Mouse (Mus musculus) megakaryocyte-erythroid progenitor cell, adult 5-6 weeks (primary cell): ENCODE data around the gene Tubgcp2. TPM values are rescaled to one million over a fixed set of nuclear protein-coding genes. Genes with fewer than 3 reads are reported as not detected.

Experiments
- ATAC-seq: replicated peaks from 2 replicates; pipeline ENCODE4 v1.8.0; 2016; ENCODE audit warnings: mild to moderate bottlenecking, inconsistent platforms; ENCODE audit not compliant: severe bottlenecking, poor library complexity, low FRiP score, low TSS enrichment
- total RNA-seq, 2 experiments: library from RNA; stranded (forward) in 1 of 2; stranded (reverse) in 1 of 2; fragments of 200-1000, 215-1000 nt in 1 of 2; fragments of >200 nt in 1 of 2; fragmentation: Nextera tagmentation in 1 of 2; gene quantifications; 2 replicates each; pipeline ENCODE4 v1.2.3; 2014 to 2017

Tubgcp2 gene
- total RNA-seq, 2 experiments from 2014 or later: 29.3 to 41.2 TPM

DNA sequence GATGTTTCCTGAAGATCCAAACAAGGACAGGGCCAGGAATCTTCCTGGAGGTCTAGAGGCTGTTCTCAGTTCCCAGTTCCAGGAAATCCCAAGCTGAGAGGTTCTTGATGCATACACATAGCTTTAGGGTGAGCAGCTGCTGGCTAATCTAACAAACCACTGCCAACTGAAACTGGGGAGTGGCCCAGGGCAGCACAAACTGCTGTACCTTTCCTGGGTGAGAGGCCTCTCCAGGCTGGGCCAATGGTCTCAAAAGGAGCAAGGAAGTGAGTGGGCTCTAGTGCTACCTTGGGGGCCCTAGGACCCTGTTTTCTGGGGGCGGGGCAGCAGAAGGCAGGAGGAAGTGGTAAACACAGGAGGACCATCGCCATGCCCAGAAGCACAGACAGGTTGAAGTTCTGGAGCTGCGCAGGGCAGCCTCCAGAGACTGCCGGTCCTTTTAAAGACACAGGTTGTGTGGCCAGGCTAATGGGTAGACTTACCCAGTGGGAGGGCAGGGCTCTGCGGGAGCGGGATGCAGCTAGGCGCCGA lies 45.5 kb downstream of the Tubgcp2 start:
- ATAC-seq: no peak

DNA sequence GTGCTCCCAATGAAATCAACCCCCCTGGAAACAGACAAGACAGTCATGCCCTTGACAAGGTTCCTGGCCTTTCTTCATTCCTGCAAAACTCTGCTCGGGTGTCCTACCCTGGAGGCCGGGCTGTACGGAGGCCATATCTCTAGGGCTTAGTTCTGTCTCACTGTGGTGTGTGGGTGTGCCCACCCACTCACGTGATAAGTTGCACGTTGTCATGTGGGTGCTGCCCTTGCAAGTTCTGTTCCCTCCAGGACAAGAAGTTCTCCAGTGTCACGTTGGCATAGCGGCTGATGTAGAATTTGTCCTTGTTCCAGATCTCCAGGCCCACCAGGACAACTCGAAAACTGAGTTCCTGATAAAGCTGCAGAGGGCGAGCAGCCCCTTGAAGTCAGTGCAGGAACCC lies 48.2 kb downstream of the Tubgcp2 start:
- no peak for ATAC-seq

DNA sequence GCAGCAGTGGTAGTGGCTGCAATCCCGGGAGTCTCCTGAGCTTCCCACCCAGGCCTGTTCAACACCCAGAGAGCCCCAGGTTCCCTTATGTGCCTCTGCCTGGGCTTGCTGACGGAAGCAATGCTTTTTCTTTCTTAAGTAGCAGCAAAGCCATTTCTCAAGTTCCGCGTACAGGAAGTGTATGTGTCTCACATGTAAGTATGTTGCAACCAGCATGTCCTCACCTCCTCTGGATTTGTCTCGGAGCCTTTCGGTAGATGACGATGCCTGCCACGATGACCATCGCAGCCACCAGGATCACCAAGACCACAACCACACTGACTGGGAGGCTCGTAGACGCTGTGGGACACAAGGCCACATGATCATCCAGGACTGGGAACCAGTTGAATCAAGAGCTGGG lies 52.0 kb downstream of the Tubgcp2 start:
- no peak for ATAC-seq

DNA sequence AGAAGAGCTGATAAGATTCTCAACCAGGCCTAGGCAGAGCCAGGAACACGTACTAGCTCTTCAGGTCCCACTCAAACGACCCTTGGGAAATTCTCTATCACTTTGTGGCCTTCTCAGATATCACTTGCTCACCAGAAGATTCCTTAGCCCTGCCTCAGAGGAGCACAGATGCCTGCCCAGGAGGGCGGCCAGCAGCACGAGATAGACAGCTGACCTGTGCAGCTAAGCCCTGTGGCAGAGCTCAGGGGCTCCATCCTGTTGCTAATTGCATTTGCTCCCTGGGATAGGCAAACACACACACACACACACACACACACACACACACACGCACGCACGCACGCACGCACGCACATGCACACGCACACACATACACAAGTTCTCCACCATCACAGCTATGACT lies 54.4 kb downstream of the Tubgcp2 start:
- no peak for ATAC-seq

DNA sequence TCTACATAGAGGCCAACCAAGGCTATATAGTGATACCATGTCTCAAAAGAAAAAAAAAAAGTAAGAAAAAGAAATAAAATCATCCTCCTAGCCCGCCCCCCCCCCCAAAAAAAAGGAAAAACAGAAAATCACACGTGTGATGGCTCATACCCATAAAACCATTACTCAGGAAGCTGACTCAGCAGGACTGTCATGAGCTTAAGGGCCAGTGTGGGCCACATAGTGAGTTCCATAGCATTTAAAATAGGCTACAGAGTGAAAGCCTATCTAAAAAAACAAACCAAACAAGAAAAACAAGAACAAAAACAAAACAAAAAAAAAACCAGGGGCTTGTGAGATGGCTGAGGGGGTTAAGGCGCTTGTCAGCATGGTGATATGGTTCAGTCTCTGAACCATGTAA lies 55.7 kb downstream of the Tubgcp2 start:
- no peak for ATAC-seq

DNA sequence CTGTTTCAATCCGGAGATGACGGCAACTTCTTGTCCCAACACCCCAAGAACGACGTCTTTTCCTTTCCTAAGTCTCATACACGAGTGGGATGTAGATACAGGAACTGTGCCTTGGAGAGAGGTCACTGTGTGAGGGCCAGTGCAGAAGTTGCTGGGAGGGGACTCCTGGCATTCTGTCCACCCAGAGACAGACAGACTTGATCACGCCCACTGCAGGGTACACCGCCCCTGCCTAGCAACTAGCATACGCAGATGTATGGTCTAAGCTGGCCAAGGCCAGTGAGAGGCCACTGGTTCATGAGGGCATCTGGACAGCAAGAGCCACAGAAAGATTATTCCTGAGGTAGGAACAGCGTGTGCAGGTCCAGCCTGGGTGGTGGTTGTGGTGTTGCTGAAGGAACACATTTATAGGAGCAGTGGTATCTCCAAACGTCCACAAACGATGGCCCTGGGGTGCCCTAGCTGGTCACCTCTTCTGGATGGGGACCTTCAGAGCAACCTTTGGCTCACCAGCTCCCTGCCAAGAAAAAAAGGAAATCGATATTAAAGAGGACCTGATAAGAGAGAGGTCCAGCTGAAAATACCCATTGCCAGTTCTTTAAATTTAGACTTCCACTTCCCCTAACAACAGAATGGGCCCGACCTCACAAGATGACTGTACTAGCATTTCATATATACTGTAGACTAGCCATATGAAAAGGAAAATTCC lies 57.3 kb downstream of the Tubgcp2 start:
- no peak for ATAC-seq

DNA sequence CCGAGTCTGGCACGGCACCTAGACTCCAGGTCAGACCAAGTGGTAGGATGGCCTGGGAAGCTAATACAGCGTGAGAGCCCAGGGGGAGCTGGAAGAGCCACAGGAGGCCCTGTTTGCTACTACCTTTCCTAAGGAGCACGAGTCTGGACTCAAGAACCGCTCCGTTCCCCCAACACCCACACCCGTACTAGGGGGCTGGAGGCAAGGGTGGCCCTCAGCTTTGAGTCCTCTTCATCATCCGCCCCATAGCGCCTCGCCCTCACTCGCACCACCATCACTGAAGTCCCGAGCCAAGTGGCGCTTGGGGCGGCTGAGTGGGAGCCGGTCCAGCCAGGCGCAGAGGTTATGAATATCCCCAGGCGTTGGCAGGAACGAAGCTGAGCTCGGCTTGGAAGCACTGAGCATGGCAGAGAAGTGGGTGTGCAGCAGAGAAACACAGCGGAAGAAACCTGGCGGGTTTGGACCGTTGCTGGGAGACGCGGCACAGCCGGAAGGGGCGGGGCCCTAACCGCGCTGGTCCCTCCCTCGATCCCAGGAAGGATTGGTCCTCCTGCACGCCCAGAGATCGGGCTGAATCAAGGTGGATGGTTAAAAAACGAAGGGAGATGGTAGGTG lies 58.1 kb downstream of the Tubgcp2 start, which contains the start of gene 6430531B16Rik:
TSS of gene 6430531B16Rik (minus strand) at position 478 of the 615 bp plus-strand sequence.
- ATAC-seq: peak; percentile 91

DNA sequence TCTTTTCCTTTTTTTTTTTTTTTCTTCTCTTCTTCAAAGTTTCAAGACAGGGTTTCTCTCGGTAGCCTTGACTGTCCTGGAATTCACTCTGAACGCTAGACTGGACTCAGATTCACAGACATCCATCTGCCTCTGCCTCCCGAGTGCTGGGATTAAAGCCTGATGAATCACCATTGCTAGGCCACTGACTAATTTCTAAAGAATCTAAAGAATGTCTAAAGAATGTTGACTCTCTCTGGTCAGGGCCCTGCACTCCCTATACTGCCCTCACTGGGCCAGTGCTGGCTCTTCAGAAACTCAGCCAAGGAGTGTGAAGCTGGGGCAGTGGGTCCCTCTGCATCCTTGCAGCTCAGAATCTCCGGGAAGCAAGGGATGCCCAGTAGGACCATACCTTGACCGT lies 61.0 kb downstream of the Tubgcp2 start:
- no peak for ATAC-seq

DNA sequence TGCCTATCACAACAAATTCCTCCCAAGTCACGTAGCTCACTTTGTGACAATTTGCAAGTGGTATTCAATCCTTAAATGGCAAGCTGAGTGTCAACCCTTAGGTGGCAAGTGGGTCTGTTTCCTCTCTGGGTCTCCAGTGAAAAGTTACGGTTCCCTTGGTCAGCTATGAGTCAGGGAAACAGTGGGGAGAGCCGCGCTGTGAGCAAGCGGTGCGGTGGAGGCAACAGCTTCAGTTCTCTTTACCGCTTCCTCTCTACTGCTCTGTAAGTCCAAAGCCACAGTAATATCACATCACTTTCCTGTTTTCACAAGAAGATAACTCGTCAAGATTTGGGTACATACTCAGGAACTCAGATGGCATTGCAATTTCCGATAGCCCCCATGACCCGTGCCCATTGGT lies 62.2 kb downstream of the Tubgcp2 start:
- no peak for ATAC-seq

DNA sequence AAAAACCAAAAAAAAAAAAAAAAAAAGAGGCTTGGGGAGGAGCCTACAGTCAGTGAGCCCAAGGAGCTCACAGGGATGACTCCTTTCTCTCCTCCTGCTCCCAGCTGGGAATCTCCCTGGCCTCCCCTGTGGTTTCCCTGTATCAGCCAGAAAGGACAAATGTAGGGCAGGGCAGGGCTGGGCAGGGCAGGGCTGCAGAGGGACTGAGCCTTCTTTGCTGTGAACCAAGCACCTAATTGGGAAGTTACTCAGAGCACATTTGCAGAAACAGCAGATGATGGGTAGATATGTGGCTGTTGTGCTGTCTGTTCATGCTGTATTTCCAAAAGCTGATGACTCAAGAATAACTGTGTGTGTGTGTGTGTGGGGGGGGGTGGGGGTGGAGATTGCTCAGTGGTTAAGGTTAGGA lies 63.5 kb downstream of the Tubgcp2 start:
- ATAC-seq: no peak

DNA sequence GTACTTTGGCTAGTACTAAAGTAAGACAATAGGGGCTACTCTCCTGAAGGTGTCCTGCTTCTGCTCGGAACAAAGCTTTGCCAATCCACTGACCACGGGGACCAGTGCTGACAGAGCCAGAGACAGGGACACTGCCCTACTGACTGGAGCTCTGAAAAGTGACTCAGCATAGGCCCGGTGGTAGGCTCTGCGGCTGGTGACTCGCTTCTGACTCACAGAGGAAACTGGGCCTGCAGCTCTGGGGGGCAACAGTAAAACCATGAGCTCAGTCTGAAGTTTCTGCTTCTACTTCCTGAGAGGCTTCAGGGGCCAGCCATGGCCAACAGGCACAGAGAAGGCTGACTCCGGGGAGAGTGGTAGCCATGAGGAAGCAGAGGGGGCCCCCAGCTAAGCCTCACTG lies 65.0 kb downstream of the Tubgcp2 start:
- ATAC-seq: no peak

DNA sequence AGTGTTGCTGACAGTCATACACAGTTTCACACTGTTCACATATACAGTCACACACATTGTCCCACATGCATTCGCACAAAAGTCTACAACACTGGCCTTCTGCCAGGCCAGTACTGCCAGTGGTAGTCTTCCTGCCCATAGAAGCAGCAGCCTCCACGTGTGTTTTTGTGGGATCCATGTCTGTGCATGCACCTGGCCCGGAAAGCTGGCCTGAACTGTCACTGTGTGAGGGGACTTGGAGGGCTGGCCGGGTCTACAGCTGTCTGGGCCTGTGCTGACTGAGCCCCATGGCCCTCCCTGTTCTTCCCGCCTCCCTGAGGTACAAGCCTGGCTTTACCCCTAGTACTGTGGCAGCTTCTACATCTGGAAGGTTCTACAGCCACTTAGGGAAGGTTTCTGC lies 65.5 kb downstream of the Tubgcp2 start:
- no peak for ATAC-seq

DNA sequence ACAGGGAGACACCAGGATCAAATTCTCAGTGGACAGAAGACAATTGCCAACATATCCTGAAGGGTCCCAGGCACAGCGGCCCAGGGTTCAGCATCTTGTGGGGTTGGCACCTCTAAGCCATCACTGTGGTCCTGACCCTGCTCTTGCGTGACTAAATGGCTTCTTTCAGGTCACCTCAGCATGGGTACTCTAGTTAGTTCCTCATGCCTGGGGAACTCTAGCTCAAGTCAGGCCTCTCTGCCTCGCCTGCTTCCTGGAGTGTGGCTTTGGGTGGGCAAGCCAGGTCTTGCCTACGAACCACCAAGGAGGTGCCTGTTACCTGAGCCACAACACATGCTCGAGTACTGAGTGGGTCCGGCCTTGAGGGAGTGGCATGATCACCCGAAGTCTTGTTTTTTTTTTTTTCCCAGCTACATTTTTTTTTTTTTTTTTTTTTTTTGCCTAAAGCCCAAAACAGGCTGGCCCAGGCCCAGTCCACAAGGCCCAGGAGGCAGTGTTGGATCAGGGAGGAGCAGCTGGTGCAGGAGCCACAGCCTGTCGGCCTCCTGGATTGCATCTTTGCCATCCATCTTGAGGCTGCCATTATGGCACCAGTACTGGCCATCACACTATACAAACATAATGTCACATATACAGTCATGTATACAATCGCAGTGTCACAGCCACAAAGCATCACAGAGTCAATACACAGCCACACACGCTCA lies 66.1 kb downstream of the Tubgcp2 start:
- no peak for ATAC-seq

DNA sequence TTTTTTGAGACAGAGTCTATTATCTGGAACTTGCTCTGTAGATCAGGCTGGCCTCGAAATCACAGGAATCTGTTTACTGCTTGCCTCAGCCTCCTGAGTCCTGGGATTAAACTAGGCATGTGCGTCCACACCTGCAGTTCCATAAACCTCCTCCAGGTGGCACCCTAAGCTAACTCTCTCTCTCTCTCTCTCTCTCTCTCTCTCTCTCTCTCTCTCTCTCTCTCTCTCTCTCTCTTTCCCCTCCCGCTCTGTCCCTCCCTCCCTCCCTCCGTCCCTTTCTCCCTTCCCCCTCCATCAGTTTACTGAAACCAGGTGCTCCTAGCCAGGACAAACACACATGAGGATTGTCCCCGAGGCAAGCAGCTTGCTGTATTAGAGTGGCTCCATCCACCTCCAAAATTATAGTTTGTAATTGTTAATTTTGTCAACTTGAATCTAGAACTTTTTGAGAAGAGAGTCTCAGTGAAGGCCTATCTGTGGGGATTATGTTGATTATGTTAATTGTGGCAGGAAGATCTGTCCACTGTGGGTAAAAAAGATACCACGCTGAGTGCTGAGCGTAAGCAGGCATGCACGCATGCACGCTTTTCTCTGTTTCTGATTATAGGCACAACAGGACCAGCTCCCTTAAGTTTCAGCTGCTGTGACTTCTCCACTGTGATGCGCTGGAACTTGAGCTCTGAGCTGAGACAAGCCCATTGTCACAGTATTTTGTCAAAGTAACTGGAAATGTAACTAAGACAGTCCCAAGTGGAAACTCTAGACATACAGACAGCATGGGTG lies 66.9 kb downstream of the Tubgcp2 start:
- ATAC-seq: peak; percentile 55

DNA sequence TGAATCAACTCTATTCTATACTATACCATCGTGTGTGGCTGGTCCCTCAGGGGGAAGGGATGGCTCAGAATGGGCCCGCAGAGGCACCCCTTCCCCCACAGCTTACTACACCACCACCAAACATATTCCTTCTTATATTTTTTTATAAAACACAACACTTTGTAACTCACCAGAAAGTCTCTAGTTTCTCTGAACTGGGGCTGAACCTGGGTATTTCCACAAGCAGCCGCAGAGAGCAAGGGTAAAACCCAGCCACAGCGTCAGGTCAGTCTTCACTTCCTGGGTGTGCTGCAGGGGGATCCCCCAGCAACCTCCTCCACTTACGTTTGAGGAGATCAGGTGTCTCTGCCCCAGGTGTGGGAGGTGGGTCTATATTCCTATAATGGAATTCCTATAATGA lies 68.0 kb downstream of the Tubgcp2 start:
- ATAC-seq: no peak

DNA sequence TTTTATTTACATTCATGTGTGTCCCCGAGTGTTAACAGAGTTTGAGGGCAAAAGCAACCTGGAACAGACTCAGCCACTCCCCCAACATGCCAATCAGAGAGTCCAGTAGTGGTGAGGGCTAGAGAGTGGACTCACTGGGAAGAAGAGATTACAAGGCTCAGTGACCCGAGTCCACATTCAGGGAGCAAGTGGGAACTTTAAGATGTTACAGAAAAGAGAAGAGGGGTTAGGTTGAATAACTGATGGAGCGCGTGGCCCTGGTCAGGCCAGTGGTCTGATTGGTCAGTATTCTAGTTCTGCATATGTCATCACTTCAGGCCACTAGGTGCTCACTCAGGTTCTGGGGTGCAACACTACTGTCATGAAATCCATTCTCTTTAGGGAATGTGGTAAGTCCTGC lies 69.3 kb downstream of the Tubgcp2 start:
- ATAC-seq: no peak

DNA sequence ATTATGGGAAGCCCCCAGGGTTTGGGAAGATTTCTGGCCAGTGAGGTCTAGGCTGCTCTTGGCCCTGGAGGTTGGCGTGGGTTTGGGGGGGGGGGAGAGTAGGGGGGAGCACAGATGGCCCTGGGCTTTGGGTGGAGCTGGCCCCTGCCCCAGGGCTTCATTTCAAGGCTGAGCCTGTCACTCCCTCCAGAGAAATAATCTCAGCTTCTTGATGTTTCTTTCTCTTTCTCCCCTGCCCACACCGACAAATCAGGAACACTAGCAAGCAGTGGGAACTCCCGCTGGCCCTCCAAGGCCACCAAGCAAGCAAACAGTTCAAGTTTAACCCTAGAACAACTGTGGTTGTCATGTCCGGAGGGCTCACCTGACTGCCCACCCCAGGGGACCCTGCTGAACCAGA lies 72.7 kb downstream of the Tubgcp2 start:
- no peak for ATAC-seq

DNA sequence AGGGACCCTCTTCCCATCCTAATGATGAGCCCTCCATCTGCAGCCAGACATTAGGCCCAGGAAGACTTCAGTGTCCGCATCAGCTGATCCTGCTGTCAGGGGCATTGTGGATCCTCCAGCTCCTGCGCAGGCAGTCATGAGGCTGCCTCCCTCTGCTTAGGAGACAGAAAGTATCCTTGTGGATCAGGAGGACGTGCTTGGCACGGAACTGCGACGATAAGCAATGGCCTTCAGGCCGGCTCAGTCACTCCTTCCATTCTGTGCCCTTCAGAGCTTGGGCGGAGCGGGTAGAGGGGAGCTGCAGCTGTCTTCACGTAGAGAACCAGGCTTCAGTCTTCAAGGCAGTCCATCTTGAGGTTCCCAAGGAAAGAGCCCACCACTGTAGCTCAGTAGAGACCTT lies 75.3 kb downstream of the Tubgcp2 start:
- ATAC-seq: no peak

DNA sequence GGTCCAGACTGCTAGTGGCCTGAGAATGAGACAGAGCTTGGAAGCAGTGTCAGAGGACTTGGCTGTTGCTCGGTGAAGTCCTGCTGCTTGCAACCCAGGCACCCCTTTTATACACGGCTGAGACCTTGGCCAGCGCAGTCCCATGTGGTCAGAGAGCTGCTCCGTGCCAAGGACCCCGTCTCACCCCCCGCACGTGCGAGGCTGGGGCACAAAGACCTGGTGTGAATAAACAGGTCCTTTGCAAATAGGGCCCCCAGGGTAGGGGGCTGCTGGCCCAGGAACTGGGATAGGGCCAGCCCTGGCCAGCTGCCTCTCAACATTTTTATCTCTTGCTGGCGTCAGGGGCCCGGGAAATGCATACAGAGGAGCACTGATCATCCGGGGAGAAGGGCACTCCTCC lies 78.5 kb downstream of the Tubgcp2 start:
- no peak for ATAC-seq

DNA sequence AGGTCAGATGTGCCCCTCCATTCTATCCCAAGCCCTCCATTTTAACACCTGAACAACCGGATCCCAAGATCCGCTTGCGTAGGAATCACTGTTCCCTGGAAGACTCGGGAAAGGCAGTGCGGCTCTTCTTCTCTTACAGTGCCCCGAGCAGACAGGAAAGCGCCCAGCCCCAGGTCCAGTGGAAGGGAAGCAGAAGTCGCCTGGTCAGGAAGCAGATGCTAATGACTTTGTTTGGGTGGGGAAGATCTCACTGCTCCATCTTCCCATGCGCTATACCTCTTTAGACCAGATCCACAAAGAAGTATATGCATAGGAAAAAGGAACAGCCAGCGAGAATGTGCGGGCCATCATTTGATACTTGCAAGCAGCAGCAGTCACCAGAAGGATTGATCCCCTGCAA lies 79.0 kb downstream of the Tubgcp2 start:
- ATAC-seq: no peak
